Mouse (Mus musculus) adrenal gland, postnatal 4 days (tissue): Measurements from ENCODE around the gene Vwf. TPM values are rescaled to one million over a fixed set of nuclear protein-coding genes. Genes with fewer than 3 reads are reported as not detected.

ENCODE experiments used
- DNase-seq, 2 experiments: peaks; one replicate each; pipeline ENCODE4 v3.0.0; 2021 to 2022; ENCODE audit warnings: low spot score in 2 of 2, mixed read lengths in 2 of 2
- total RNA-seq, 2 experiments: library from RNA; stranded (reverse); gene quantifications; 2 replicates each; pipeline ENCODE4 v1.2.3; 2021

Gene Vwf
- total RNA-seq, 2 experiments from 2014 or later = 19.8 to 20.4 TPM

DNA sequence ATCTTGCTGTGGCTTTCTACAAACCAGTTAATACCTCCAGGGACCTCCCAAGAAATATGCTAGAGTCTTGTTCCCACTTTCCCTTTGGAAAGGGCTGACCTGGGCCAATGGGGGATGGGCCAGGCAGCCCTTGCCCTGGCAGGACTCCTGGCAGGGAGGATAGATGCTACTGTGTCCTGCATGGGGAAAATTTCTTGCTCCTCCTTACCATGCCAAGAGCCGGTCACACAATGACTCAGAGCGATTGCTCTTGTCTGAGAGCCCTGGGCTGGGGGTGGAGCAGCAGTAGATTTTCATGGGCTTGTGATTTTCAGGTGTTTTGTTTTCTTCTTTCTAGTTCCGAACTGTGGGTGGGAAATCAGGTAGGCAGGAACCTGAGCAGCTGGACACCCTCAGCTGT is 39.0 kb downstream of the Vwf start:
- DNase-seq = no peak

DNA sequence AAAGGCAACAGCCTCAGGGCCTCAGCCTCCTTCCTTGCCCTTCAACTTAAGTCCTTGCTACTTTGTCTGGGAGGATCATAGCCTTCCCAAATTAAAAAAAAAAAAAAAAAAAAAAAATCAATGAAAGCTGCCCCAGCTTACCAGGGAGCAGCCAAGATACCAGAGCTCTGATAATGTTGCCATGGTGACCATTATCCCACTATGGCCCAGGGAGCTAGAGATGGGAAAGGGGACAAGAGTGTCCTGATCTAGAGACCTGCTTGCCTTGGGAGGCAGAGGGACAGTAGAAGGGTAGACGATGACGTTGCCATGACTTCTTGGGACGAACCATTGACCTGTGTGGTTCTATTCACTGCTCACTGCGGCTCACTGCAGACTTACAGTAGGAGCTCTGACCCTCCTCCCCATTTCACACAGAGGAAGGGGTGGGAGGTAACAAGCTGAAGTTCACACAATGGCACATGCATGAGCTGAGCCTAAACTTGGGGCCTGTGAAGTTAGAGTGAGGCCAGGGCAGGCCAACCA is 39.5 kb downstream of the Vwf start:
- DNase-seq = no peak

DNA sequence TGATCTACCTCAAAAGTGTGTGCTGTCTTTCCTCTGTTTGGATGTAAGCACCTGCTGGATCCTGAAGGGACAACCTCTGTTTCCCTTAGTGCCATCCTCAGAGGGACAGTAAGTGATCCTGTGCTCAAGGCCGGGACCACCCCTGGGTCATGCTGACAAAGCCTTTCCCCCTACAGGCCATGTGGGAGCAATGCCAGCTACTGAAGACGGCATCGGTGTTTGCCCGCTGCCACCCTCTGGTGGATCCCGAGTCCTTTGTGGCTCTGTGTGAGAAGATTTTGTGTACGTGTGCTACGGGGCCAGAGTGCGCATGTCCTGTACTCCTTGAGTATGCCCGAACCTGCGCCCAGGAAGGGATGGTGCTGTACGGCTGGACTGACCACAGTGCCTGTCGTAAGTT is 41.7 kb downstream of the Vwf start:
- DNase-seq = no peak

- DNase-seq = no peak
Measured at GRCm38 (mm10) chr6:125589075-125589474, 42.5 kb downstream of the Vwf start.

DNA sequence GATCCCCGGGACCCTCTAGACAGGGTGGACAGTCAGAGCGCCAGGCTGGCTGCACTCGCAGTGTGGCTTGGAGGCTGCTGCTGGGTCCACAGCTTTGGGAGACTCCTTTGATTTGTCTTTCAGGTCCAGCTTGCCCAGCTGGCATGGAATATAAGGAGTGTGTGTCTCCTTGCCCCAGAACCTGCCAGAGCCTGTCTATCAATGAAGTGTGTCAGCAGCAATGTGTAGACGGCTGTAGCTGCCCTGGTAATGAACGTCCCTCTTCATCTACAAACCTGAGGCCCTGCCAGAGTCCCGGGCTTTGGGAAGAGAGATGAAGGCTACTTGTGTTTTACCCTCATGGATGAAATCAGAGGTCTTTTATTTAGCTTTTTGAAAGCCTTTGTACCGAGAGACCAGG is 43.5 kb downstream of the Vwf start:
- DNase-seq = no peak

- DNase-seq = no peak
Measured at GRCm38 (mm10) chr6:125590471-125590870, 43.9 kb downstream of the Vwf start.

- no peak for DNase-seq
Measured at GRCm38 (mm10) chr6:125591652-125592385, 45.2 kb downstream of the Vwf start.

DNA sequence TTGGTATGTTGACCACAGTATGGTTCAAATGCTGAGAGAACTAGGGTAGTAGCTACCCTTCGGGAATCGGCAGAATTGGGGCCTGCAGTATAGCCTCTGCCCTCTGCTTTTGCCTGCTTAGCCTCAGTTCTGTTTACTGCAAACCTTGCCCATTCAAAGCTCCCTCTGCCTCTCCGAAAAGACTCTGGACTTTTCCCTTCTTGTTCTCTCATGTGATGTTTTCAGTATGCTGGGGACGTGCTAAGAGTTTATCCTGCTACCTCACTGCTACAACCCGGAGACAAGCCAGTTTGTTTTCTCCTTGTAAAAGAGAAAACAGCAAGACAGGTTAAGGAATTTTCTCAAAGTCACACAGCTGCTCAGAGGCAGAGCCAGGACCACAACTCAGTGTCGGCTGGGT is 46.0 kb downstream of the Vwf start:
- no peak for DNase-seq

GRCm38 (mm10) chr6:125594311-125594710 is 47.7 kb downstream of the Vwf start:
- no peak for DNase-seq

DNA sequence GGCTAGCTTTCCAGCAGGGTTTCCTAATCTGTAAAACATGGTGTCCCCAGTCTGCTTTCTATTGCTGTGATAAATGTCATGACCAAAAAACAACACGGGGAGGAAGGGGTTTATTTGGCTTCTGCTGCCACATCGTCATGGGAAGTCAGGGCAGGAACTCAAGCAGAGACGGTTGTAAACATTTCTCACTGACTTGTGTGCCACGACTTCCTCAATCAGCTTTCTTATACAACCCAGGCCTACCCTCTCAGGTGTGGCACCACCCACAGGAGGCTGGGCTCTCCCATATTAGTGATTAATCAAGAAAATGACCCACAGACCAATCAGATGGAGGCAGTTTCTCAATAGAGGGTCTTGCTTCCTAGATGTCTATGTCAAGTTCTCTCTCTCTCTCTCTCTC is 48.3 kb downstream of the Vwf start:
- DNase-seq = no peak

DNA sequence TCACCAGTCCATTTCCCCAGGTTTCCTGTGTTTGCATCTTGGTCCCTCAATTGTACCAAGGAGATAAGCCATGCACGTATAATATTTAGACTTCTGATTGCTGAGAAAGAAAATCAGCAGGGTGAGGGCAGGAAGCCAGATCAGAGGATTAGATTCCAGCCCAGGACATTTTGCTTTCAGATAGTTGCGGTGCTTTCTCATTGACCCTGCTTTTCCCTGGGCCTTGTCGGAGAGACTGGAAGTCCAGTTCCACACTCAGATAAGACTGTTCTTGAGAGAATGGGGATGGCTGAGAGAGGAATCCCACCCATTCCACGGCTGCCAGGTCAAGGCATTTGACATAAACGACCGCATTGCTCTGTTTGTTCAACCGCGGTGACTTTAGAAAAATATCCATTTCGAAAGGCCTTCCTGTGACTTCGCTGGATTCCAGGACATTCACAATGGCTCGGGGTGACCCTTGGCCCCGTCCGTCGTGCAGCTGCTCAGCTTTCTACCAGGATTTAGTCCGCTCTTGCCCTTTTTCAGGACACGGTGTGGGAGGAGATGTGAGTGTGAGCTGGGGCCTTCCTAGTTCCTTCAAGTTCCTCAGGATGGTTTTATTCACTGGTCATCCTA is 50.2 kb downstream of the Vwf start:
- no peak for DNase-seq

DNA sequence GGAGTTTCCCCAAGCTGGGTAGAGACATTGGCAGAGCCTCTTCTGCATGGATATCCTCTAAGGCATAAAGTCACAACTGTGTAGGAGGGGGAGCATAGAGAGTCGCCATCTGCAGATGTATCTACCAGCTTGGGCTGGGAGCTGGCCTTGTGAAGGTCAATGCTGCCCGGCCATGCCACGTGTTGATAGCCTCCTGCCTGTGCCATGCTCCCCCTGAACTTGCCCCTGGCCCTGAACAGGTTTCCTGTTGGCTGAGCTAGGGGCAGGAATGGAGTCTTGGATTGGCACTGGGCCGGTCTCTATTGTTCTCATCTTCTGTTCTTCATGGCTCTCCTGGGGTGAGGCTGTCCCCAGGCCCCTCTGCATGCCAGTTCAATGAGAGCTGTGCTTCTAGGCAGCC is 51.1 kb downstream of the Vwf start:
- DNase-seq = no peak

DNA sequence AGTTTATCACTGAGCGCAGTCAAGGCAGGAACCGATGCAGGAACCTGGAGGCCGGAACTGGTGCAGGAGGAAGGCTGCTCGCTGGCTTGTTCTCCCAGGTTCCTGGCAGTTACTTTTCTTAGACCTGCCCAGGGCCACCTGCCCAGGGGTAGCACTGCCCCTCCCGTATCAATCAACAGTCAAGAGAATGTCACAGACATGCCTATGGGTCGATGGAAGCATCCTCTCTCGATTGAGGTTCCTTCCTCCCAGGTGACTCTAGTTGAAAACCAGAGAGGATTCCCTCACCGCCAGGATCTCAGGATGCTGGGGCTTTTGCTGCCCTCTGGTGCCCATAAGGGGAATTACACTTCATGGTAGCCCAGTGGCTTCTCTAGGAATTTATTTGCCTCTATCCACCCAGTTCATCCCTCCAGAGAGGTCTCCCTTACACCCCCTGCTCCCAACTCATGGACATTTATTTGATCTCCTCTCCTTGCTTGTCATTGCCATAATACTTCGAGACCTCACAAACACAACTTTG is 53.5 kb downstream of the Vwf start:
- DNase-seq = peak; percentile 40

- DNase-seq = no peak
Measured at GRCm38 (mm10) chr6:125600669-125601068, 54.1 kb downstream of the Vwf start.

GRCm38 (mm10) chr6:125601190-125601589 is 54.6 kb downstream of the Vwf start:
- DNase-seq = no peak

GRCm38 (mm10) chr6:125601748-125602147 is 55.2 kb downstream of the Vwf start:
- DNase-seq = no peak

GRCm38 (mm10) chr6:125602354-125602753 is 55.8 kb downstream of the Vwf start:
- no peak for DNase-seq

DNA sequence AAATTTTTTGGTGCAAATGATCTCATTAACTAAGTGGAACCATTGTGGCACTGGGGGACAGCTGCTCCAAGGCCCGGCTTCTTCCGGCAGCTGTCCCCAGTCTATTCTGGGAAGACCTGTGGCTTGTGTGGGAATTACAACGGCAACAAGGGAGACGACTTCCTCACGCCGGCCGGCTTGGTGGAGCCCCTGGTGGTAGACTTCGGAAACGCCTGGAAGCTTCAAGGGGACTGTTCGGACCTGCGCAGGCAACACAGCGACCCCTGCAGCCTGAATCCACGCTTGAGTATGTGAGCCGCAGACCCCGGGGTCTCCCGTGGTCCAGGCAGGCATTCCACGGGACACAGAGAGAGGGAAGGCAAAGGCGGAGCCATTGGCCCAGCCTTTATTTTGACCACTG is 56.7 kb downstream of the Vwf start:
- peak; percentile 74 to 75 for DNase-seq

DNA sequence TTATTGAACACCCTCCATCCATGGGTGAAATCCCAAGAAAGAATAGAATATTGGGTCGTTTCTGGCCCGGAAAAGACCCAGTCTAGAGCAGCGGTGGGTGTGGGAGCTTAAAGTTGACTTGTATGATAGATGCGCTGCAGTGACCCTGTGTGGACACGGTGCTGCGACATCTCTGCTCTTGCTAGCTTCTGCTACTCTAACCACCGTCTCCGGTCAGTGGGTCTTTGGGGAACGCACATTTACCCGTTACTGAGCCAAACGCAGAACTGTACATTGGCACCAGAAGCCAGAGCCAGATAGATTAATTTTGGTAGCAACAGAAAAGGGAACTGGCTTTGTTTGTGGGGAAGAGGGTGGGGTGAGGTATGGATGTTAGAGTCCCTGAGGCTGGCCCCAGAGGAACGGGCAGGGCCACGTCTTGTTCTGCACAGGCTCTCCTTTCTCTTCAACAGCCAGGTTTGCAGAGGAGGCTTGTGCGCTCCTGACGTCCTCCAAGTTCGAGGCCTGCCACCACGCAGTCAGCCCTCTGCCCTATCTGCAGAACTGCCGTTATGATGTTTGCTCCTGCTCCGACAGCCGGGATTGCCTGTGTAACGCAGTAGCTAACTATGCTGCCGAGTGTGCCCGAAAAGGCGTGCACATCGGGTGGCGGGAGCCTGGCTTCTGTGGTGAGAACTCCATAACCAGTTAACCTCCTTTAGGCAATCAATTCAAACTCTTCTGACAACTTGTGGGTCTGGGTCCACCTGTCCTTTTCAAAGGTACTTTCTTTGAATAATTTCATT is 57.3 kb downstream of the Vwf start:
- no peak for DNase-seq

DNA sequence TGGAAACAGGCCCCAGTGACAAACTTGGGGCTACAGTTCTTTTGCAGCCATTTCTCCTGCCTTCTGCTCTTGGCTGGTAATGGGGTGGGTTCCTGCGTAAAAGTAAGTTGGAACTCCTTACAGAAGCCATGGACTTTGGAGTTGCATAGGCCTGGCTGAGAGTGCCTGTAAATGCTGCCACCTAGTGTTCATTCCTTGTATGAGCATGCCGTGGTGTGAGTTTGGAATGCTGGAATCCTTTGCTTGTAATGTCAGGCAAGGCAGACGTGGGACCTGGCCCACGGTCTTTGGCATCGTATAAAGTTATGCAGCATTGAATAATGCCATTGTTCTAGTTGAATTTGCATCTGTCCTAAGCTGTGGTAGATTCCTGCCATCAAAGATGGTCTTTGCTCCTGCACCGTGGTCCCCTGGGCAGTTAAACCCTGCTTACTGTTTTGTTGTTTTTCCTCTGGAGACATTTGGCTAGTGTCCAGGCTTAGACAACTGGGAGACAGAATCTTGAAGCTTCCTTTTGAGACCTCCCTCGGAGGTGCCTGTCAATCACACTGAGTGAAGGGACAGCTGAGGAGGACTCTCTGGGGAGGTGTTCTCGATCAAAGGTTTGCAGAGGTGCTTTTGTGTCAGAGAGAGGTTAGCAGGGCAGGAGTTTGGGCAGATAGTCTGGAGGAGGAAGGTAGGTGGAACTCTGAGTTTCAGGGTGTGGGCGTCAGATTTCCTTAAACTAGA is 58.1 kb downstream of the Vwf start:
- DNase-seq = peak in 1 of 2 experiments; percentile 54

- DNase-seq = no peak
Measured at GRCm38 (mm10) chr6:125609025-125609424, 62.5 kb downstream of the Vwf start.
